Mouse (Mus musculus): ENCODE measurements around the gene Gm49405.

The Gm49405 gene

DNA sequence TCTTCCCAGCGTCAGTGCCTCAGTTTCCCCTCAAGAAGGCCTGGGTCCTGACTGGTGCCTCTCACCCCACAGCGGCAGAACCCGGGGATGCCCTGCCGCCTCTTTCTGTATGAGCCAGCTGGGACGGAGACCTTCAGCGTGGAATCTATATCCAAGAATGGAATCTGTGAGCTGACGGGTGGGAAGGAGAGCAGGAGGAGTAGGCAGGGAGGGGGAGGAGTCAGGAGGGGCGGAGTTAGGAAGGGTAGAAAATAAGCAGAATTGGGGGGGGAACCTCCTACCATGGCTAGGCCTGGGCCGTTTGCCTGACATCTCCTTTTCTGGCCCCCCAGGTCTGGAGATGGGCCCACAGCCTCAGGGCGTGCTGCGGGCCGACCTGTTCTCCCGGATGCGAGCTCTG, 12.4 kb upstream of the Gm49405 start:
- DNase-seq (ENCODE audit: low spot score): no peak

DNA sequence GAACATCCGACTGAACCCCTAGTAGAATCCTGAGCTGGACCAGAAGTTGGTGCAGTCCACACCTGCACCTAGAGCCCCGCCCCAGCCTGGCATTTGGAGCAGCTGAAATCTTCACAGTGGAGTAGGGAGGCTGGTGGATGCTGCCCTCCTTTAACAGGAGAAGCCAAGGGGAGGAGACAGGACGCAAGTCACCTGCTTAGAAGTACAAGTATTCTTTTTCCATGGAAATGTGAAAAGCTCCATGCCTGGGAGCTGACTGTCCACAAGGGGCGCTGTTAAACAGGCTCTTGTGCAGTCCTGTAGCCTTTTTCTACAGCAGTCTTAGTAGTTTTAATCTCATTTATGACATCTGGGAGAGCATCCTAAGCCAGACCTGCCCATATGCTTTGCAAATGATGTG, 11.7 kb upstream of the Gm49405 start:
- no peak for DNase-seq (ENCODE audit: low spot score)

DNA sequence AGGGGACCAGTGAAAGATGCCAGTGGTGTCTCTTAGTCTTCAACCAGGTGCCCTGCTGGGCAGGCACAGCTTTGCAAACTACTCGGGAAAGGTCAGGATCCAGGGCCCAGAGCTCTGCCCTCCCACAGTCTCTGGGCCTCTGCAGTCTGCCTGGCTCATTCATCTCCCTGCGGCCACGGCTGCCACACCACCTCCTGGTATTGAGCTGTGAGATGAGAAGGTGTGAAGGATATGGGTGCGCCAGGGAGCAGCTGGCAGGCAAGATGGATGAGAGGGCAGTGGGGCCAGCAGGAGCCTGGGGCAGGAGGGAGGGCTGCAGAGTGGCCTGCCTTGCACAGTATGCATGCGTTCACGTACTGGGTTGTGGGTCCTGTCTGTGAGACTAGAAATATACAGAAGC, 9.6 kb upstream of the Gm49405 start:
- no peak for DNase-seq (ENCODE audit: low spot score)

DNA sequence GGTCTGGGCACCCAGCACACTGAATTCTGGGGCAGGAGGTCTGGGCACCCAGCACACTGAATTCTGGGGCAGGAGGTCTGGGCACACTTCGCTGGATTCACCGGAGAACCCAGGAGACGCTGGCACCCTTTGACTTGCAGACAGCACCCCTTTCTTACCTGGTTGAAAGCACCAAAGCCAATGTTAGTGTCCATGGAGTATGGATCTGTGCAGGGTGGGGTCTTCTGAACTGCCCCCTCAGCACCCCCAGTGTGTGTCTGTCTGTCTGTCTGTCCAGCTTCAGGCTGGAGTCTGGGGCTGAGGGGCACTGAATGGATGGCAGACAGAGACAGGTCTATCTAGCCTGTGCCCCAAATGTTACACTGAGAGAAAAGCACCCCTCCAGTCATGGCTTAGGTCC, 8.9 kb upstream of the Gm49405 start:
- no peak for DNase-seq (ENCODE audit: low spot score)

DNA sequence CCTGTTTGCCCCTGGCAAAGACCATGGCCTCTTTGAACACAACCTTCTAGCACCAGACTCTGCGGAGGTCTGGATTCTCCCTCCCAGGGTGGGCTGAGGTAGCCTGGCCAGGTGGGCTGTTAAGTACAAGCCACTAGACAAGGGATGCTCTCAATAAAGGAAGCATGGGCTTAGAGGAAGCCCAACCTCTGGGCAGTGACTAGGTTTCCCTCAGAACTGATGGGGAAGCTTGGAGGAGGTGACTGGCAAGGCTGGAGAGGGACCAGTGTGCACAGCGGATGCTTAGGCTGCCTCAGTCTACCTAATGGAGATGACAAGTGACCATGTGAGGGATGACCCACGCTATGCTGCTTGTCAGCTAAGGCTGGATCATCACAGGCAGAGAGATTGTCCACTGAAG, 8.5 kb upstream of the Gm49405 start:
- DNase-seq (ENCODE audit: low spot score): no peak

DNA sequence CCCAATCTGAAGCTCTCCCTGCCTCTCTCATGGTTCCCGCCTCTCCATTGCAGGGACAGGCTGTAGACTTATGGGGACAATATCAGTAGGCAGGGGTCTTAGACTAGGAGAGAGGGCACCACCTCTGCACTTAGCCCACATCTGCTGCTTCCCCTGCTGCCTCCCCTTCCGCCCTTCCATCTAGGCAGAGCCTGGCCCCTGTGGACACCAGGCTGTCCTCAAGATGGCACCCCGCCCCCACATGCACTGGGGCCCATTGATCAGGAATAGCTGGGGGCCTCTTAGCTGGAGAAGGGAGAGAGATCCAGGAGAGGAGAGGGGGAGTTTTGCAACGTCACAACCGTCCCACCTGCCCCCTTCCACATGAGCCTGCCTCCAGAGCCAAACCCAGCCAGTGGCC, 8.0 kb upstream of the Gm49405 start, which contains the start of gene Tbx10:
Gene Tbx10 (plus strand): TSS at position 337 of the 400 bp plus-strand sequence.
- DNase-seq (ENCODE audit: low spot score): no peak

DNA sequence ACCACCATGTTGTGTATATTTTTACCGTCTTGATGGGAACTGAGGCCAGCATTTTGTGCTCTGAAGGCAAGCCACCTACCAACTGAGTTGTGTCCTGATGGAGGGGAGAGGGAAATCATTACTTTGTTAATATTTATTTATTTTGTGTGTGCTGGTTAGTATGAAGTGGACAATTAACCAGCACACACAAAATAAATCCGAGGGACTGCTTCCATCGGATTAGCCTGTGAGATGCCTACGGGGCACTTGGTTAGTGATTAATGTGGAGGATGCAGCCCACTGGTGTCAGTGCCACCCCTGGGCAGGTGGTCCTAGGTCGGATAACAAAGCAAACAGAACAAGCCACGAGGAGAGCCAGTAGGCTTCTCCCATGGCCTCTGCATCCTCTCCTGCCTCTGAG, 5.5 kb upstream of the Gm49405 start:
- no peak for DNase-seq (ENCODE audit: low spot score)

DNA sequence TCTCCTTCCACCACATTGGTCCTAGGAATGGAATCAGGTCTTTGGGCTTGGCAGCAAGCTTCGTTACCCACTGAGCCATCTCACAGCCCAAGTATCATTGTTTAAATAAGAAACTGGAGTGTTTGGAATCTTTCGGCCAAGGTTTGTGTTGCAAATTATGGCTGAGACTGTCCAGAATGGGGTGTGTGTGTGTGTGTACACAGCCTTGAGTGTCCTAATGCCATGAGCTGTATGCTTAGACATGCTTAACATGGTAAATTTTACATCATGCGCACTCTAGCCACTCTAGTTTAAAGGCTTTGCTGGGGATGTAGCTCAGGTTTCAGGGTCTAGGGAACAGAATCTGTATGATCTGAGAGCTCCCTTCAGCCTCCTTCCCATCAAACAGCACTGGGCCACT, 4.9 kb upstream of the Gm49405 start:
- DNase-seq (ENCODE audit: low spot score): no peak

DNA sequence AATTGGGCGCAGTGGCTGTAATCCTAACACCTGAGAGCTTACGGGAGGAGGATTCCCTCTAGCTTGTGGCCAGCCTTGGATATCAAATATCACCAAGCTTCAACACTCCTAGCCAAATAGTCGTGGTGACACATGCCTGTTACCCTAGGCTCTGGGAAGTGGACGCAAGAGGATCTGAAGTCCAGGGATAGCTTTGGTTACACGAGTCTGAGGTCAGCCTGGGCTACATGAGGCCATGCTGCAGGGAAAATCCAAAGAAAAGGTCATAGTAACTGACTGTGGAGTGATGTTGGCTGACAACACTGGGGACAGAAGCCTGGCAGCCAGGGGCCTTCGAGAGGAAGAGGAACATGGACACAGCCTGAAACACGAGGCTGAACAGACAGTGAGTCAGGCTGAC, 4.3 kb upstream of the Gm49405 start:
- no peak for DNase-seq (ENCODE audit: low spot score)

DNA sequence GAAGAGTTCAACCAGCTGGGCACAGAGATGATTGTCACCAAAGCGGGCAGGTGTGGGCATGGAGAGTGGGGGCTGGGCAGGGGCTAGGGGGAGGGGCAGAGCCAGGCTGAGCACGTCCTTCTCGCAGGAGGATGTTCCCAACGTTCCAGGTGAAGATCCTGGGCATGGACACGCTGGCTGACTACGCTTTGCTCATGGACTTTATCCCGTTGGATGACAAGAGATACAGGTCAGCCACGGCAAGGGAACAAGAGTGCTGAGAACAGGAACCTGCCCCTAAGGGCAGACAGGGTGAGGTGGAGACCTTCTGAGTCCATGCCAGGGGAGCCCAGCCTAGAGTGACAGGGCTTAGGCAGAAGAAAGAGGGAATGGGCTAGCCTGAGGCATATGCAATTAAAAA, 3.7 kb upstream of the Gm49405 start:
- DNase-seq (ENCODE audit: low spot score): no peak

DNA sequence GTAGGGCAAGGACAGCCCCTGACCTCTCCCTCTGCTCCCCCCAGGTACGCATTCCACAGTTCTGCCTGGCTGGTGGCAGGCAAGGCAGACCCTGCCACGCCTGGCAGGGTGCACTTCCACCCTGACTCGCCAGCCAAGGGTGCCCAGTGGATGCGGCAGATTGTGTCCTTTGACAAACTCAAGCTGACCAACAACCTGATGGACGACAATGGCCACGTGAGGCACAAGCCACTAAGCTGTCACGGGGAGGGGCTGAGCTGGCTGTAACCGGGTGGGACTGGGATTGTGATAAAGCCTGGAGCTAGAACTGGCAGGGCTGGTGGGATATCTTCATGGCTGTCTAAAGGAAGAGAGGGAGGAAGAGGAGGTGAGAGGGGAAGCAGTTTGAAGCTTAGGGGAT, 3.2 kb upstream of the Gm49405 start:
- no peak for DNase-seq (ENCODE audit: low spot score)

DNA sequence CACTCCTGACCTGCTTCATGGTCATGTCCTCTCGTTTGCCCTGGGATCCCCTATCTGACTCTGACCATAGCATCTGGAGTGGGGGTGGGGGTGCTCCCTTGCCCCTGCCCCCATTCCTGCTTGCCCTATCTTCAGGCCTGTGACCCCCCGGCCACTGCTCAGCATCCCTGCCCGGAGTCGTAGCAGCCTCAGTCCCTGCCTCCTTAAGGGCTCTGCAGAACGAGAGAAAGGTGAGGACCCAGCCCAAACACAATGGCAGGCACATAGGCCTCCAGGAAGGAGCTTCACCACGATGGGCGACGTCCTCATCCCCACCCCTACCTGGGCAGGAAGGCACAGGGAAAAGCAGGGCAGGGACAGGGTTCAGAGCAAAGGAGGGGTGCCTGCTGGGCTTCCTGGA, 2.1 kb upstream of the Gm49405 start:
- DNase-seq (ENCODE audit: low spot score): no peak

DNA sequence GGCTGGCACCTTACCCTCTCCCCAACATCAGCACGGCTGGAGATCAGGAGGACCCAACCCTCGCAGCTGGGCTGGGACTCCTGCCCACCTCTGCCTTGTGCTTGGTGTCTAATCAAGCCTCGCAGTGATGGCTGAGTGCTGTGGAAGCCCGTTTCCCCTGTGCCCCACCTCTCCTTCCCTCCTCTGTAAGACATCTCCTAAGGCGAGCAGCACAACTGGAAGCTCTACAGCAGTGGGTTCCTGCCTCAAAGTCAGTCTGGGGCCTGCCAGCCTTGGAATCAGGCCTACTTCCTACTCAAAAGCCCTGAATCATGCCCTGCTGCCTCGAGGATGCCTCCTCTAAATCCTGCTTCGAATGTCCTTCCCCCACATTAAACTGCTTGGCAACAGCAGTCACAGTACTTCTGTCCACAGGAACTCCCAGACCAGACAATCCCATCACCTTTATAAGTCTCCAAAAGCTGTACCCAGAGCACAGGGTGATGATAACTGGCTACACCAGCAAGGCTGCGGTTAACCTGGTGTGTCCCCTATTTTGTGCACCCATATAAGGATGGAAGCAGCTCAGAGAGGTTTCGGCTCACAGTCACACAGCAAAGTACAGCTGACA, 1.2 kb upstream of the Gm49405 start:
- DNase-seq (ENCODE audit: low spot score): no peak

DNA sequence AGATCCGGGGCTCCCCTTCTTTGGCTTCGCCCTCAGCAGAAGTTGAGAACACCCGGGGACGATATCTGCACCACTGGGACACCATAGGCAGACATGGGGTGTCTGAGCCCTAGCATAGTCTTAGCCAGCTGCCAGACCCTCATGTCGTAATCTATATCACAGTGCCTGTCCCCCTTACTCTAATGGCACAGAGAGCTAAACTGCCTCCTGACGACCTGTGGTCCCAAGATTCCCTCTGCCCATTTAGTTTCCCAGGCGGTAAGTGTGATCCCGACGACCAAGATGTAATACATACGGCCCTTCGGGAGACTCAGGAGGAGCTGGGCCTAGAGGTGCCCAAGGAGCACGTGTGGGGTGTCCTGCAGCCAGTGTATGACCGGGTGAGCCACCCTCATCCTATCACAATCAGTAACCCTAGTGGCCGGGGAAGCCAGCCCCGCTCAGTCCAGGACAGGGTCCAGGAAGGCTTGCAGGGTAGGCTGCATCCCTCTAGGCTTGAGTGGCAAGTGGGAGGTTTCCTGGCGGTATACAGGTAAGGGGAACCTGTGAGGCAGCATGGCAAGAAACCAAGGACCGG, 611 bp downstream of the Gm49405 start:
- peak; percentile 28 for DNase-seq (ENCODE audit: low spot score)

DNA sequence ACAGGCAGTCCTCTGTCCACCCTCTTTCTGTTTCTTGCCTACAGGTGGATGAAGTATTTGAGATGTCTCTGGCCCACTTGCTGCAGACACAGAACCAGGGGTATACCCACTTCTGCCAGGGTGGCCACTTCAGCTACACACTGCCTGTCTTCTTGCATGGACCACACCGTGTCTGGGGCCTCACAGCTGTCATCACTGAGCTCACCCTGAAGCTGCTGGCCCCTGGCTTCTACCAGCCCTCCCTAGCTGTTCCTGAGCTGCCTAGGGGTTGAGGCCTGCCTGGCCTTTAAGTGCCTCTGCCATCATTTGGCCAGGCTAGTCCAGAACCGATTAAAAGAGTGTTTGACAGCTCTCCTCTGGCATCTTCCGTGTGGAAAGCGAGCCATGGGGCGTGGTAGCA, 1.3 kb downstream of the Gm49405 start:
- peak; percentile 24 for DNase-seq (ENCODE audit: low spot score)

DNA sequence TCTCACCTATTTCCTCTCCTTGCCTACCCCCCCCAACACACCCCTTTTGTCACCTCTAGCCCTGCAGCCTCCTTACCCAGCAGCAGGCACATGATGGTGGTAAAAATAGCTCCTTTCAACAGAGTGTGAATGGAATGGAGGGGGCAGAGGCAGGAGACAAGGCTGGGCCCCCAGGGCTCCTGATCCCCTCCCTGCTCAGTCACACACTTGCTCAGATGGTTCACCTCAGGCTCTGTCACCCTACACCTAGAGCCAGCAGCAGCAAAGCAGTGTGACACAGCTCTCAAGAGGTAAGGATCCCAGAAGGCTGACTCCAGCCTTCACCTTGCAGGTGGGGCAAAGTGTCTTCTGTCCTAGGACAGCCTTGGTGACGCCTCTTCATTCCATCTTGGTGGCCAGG, 2.7 kb downstream of the Gm49405 start, which contains the start of gene Doc2g:
Gene Doc2g (plus strand): TSS at position 202 of the 400 bp plus-strand sequence.
- DNase-seq (ENCODE audit: low spot score): no peak

DNA sequence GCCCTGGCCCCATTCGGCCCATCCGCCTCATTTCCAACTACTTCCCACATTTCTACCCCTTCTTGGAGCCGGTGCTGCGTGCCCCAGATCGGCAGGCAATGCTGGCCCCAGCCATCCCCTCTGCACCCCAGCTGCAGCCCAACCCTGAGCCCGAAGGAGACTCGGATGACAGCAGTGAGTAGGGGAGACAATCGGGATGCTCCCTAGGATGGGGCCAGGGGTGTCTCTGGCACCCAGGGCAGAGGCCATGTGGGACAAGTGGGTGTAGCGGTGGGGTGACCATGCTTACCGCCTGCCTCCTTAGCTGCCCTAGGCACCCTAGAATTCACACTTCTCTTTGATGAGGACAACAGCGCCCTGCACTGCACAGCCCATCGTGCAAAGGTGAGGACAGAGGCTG, 3.2 kb downstream of the Gm49405 start:
- no peak for DNase-seq (ENCODE audit: low spot score)

DNA sequence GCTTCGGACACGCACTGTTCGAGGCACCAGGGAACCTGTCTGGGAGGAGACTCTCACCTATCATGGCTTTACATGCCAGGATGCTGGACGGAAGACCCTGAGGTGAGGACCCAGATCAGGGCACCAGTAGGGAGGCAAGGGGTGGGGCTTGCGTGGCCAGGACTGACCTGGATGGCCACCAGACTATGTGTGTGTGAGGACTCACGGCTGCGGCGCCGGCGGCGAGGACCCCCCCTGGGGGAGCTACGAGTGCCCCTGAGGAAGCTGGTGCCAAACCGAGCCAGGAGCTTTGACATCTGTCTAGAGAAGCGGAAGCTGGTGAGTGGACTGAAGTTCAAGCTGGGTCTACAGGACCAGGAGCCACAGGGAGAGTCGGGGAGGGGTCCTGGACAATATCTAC, 3.9 kb downstream of the Gm49405 start:
- DNase-seq (ENCODE audit: low spot score): no peak

DNA sequence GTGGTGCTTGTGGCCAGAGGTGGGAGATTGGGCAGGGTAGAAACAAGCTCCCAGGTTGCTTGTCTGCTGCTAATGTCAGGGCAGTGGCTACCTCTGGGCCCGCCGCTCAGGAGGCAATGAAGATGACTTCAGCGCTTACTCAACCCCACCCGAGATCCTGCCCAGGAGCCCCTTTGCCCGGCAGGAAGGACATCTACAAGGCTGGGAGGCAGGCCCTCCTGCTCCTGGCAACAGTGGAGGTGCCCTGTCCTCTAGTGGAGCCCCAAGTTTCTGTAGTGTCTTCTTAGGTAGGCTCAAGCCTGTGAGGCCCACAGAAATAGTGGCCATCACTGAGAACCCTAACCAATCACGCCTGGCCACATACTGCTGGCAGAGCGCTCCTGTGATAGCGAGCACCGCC, 4.7 kb downstream of the Gm49405 start:
- DNase-seq (ENCODE audit: low spot score): no peak

DNA sequence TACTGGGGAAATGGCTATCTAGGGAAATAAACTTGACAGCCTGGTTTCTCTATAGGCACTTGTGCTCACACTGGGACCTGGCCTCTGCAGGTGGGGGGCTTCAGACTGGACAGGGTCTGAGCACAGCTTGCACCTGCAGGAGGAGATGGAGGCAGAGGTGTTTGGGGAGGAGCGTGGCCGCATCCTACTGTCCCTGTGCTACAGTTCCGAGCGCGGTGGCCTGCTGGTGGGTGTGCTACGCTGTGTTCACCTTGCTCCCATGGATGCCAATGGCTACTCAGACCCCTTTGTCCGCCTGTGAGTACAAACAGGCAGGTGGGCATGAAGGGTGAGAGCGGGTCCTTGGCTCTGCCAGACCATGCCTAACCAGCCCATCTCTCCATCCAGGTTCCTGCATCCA, 5.5 kb downstream of the Gm49405 start:
- no peak for DNase-seq (ENCODE audit: low spot score)

DNA sequence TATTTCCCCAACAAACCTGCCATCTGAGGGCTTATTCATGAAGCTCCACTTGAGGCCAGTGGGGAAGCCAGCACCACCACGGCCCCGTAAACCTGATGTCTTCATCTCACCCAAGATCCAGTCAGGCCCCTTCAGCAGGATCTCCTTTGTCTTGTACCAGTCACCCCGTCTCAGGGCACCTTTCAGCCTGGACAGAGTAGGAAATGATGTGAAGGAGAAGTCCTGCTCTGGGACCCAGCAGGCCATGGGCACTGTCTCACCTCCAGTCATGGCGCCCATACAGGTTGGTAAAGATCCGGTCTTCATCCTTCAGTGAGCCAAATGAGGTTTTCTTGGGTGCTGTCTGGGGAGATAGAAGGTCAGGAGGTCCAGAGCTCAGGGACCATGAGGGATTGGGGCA, 10.7 kb downstream of the Gm49405 start:
- DNase-seq (ENCODE audit: low spot score): no peak

DNA sequence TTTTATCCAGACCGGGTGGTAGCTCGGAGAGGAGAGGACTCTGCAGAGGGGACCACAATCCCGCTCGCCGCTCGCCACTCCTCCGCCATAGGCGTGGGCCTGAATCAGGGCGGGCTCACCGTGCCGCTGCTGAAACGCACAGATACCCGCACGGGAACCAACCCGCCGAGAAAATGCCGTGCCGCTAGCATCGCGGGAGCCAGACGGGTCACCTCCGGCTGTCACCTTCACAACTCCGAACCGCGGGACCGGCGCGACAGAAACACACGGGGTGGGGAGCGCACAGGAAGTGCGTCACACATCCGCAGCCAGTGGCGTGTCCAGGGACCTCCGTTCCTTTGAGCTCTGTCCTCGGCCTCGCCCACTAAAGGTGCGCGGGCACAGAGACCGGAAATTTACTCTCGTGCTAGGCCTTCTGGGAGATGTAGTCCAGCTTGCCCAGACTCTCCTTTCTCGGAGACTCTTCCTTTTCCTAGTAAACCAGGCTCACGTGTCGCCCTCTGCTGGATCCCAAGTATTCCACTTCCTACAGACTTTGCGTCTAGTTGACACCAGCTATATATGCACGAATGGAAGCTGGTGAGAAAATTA, 12.1 kb downstream of the Gm49405 start, which contains the start of gene Ndufv1:
Gene Ndufv1 (minus strand): TSS at position 375 of the 591 bp plus-strand sequence.
- peak; percentile 100 for DNase-seq (ENCODE audit: low spot score)

DNA sequence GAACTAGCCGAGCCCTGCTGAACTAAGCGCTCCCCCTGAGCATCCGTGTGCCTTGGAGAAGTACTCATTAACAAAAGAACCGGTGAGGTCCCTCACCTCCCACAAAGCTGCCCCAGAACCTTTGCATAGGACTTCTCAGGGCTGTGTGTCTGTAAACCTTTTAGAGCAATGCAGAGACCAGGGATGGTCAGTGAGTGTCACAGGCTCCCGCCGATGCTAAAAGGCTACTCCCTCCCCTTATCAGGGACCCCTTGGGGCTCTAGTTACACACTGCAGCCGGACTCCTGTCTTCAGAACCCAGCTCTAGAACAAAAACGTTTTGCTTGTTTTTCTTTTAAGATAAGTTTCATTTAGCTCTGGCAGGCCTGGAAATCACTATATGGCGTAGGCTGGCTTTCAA, 12.6 kb downstream of the Gm49405 start:
- DNase-seq (ENCODE audit: low spot score): no peak

DNA sequence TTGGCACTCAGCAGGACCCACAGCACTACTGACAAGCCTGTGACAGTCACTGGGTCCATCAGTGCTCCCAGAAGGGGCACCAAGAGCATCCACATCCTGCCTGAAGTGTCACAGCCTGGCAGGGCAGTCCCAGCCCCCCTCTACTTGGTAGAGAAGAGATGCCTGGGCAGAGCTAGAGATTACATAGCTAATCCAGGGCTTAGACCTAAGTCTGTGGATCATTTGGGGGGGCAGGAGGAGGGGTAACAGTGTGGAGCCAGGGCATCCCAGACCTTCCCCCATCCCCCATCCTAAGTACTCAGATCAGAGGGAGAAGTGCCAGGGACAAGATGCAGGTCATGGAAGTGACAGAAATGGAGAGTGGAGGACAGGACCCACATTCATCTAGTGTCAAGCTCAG, 14.4 kb downstream of the Gm49405 start:
- no peak for DNase-seq (ENCODE audit: low spot score)

Measured in adipocyte (in vitro differentiated cells).